Mouse (Mus musculus) small intestine, adult 2 months (tissue): ENCODE results near the gene Snrnp25.

ENCODE experiments used
- CTCF ChIP-seq: fragments of 200-500 bp; IDR thresholded peaks from 2 replicates; pipeline ENCODE4 v1.5.1; 2012; ENCODE audit warnings: low read depth, mild to moderate bottlenecking, control low read depth, inconsistent platforms, low read length, moderate library complexity, mixed read lengths; ENCODE audit not compliant: insufficient replicate concordance, insufficient read length; ENCODE audit errors: extremely low read depth
- POLR2A ChIP-seq: fragments of 200-500 bp; IDR thresholded peaks from 2 replicates; pipeline ENCODE4 v1.6.1; 2012; ENCODE audit warnings: low read depth, mild to moderate bottlenecking, control low read depth, inconsistent platforms, low read length, moderate library complexity

DNA sequence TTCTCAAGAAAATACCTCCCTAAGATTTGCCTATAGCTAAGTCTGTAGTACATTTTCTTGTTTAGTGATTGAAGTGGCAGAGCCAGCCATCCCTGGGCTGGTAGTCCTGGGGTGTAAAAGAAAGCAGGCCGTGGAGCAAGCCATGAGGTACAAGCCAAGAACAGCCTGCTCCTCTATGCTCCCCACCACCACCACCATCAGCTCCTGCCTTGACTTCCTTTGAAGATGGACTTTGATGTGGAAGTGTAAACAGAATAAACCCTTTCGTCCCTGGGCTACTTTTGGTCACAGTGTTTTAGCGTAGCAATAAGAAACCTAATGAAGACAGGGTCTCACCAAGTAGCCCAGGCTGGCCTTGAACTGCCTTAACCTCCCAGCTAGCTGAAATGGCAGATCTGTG, 7.4 kb upstream of the Snrnp25 start:
- no peak for TF ChIP-seq POLR2A
- no peak for TF ChIP-seq CTCF
